Mouse (Mus musculus): ENCODE results near the gene Hecw1.

The Hecw1 gene

GRCm38 (mm10) chr13:14522906-14523269 is at the start of gene Hecw1:
TSS of gene Hecw1 (minus strand) at chr13:14523228.
- DNase-seq (ENCODE audit: low read depth, low spot score) = no peak

DNA sequence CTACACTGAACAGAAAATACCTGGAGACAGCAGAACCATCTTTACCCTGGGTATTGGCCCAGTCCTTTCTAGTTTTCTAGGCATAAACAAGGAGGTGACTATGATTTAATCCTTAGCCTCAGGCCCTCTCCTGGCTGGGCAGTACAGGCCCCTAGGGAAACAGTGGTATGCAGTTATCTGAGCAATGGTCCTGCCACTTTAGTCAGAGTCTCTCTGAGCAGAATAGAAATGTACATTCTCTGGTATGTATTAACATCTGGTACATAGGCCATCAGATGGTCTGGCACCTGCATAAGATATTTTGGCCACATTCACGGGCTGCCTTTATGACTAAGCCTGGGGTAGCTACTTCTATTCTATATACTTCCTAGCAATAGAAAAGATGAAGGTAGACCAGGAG is 38.3 kb upstream of the Hecw1 start:
- DNase-seq (ENCODE audit: low read depth, low spot score) = no peak

DNA sequence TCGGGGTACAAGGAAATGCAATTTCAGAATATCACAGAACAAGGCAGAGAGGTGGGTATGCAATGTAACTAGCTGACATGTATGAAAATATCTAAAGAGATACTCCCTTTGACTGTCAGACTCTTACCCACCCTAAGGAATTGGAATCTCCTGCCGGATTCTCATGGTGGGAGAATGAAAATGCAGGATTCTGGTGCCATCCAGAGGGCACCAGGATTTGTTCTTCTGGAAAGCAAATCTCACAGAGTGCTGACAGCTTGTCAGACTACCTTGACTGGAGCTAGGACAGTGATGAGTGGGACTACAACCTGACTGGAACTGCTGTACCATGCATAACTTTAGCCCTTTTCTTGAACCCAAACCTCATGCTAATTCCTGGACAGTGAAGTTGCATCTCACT is 29.6 kb upstream of the Hecw1 start:
- DNase-seq (ENCODE audit: low read depth, low spot score) = no peak

DNA sequence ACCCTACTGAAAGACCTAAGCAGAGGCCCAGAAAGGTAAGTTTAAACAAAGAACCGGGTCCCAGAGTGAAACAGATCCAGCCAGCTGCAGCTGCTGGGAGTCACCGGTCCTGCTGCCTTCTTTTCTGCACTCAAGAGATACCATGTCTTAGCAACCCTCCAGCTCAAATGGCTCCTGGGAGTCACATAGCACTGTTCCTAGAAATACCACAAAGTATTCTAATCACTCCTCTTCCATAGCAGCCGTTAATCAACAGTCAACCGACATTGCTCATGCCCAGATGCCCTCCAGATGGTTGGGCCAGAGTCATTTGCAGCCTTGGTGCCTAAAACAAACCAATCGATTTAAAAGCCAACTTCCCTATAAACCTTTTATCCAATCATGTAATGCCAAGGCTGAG is 19.8 kb upstream of the Hecw1 start:
- no peak for DNase-seq (ENCODE audit: low read depth, low spot score)

DNA sequence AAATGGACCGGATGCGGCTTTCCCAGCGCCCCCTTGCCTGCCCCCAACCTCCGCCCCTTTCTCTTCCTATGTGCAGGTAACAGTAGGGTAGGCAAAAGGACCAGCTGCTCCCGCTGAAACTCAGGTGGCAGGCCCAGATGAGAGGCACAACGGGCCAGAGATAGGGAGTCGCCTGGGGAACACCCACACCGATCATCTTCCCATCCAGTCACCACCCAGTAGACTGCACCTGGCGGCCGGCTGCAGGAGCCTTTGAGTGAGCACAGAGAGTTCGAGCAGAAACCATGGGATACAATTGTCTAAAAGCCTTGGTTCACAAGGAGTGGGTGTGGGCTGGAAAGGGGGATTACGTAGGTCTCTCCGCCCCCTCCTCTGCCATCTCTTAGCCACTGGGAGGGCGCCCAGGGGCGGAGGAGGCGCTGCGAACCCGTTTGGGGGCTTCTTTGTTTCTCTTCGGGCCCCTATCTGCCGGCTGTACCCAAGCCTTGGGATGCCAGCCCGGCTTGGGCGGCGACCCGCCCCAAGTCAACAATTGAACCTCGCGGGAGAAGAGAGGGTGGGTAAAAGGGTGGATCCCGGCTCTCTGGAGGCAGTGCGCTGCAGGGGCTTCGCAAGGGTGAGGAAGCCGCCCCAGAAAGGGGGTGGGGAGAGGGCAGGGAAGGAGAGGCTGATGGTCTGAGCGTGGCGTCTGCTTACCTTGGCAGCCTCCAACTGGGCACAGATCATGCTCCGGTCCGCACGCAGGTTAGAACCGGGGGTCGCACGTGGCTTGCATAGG is 711 bp downstream of the Hecw1 start:
- no peak for DNase-seq (ENCODE audit: low read depth, low spot score)

GRCm38 (mm10) chr13:14521746-14522127 is 1.3 kb downstream of the Hecw1 start:
- no peak for DNase-seq (ENCODE audit: low read depth, low spot score)

GRCm38 (mm10) chr13:14519605-14520004 is 3.4 kb downstream of the Hecw1 start:
- DNase-seq (ENCODE audit: low read depth, low spot score) = no peak

DNA sequence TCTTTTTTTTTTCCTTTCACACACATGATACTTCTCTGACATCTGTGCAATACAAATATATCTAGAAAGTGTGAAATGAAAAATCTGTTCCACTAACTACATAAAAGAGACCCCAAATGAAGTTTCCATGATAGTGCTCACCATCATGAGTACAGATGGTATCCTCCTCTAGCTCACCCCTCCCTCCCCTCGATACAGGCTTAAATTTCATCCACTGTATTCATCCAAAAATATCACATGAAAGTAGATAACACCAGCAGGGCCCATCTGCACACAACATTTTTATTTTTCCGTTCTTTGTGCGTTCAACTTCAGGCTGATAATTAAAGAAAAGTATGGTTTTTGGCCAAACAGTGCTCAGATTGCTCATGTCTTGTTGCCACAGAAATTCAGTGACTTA is 5.5 kb downstream of the Hecw1 start:
- no peak for DNase-seq (ENCODE audit: low read depth, low spot score)

- no peak for DNase-seq (ENCODE audit: low read depth, low spot score)
Measured at GRCm38 (mm10) chr13:14515106-14515505, 7.9 kb downstream of the Hecw1 start.

DNA sequence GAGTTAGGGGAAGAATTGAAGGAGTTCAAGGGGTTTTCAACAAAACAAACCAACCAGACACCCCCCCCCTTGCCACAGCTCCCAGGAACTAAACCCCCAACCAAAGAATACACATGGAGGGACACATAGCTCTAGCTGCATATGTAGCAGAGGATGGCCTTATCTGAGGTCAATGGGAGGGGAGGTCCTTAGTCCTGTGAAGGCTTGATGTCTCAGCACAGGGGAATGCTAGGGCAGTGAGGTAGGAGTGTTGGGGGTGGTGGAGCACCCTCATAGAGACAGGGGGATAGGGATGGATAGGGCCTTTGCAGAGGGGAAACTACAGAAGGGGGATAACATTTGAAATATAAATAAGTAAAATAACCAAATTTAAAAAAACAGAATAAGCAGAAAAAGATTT is 9.1 kb downstream of the Hecw1 start:
- no peak for DNase-seq (ENCODE audit: low read depth, low spot score)

DNA sequence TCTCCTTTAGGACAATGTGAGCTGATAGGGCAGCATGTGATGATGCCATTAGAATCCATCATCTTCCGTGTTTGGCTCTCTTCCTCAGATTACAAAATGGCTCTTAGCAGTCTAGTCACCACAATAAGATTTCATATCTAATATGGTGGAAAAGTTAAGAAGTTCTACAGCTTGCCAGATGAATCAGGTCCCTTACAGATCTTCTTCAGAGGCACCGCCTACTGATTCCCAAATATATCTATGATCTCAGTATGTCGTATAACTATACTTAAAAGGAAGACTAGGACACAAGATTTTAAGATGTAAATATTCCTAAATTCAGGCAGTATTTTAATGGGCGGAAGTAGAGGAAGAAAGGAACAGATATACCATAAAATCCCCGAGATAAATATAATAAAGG is 16.3 kb downstream of the Hecw1 start:
- no peak for DNase-seq (ENCODE audit: low read depth, low spot score)

DNA sequence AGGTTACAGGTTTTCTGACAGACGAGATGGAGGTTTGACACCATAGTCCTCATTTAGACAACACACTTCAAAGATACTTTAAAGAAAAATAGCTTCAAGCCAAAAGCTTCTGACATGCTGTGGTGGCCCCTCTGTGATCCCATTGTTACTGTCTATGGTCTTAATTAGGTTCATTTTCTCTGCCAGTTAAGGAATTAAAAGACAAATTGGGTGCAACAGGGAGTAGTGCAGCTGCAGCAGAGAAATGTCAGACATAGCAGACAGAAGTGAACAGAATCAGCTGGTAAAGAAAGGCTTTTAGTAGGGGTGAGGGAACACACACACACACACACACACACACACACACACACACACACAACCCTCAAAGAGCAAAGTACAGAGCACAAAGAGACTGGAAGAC is 22.8 kb downstream of the Hecw1 start:
- DNase-seq (ENCODE audit: low read depth, low spot score) = no peak

- no peak for DNase-seq (ENCODE audit: low read depth, low spot score)
Measured at GRCm38 (mm10) chr13:14498780-14499179, 24.2 kb downstream of the Hecw1 start.

DNA sequence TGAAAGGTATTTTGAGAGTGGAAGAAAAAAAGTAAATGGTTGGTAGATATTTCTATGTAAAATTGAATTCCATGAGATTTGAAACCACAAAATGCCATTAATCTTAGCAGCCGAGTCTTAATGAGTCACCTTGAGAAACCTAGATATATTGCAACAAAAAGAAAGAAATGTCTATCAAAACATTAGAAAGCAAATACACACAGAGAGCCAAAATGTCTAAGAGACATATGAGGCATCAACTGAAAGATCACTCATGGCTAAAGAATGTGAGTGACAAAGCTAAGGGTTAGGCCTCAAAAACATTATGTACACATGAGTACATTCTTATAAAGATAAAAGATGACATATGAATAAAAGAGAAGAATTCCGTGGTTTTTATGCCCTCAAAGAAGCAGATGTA is 26.1 kb downstream of the Hecw1 start:
- DNase-seq (ENCODE audit: low read depth, low spot score) = no peak

DNA sequence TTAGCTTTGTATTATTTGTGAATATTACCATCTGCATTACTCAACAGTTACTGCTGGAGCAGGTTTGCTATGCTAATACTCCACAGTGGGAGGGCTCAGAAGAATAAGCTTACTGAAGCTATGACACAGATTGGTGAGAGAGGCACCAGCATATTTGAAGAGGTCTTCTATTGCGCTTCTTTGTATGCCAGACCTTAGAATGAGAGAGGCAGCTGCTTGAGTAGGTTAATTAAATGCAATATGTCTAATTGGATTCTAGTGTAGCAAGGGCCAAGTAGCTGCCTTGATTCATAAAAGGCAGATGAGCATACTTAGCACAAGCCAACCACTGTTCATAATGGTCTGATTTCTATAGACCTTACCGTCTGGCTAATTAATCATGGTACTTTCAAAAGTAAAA is 35.2 kb downstream of the Hecw1 start:
- DNase-seq (ENCODE audit: low read depth, low spot score) = no peak

DNA sequence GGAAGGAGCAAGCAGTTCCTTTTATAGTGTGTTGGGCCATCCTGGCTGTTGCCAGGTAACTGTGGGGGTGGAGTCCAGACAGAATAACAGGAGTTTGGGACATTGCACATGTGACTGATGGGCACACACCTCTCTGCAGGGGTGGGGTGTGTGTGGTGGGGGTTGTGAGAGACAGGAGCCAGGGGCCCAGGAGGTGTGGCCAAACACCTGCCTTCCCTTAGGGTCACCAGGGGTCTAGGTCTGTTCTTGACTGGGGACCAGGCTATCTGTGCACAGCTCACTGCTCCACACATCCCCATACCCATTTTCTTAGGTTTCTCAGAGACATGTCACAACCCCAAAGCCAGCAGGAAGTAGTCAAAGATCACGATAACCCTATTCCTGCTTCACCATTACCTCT is 51.9 kb downstream of the Hecw1 start:
- DNase-seq (ENCODE audit: low read depth, low spot score) = no peak

DNA sequence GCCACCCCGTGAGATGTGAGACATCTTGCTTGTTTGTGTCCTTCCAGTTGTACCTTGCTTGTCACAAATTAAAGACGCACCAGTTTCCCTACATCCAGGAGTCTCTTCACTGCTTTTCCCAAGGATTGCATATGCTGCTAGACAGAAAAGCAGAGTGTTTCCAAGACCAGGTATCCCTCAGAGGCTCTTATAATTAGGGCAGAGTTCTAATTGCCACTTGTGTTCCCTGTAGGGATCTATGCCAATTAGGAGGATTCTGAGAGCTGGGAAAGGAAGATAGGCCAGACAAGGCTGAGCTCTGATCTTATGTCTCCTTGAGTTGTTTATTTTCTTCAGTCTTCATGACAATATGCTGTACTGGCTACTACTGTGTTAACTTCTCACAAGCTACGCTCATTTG is 55.5 kb downstream of the Hecw1 start:
- DNase-seq (ENCODE audit: low read depth, low spot score) = no peak

DNA sequence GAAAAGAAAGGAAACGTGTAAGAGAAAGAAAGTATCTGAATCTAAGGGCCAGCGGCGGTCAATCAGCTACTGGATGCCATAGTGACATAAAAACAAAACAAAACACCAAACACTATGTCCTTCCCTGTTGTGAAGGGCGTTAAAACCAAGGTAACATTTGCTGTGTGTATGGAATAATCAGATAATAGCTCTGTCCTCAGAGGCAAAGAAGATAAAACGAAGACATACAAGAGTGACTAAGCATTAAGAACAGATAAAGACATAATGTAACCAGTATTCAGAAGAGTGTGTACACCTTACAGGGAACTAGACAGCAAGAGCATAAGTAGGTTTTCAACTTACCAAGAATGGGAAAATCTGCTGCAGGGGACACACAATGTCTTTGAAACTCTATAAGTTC is 62.0 kb downstream of the Hecw1 start:
- DNase-seq (ENCODE audit: low read depth, low spot score) = no peak

- no peak for DNase-seq (ENCODE audit: low read depth, low spot score)
Measured at GRCm38 (mm10) chr13:14457043-14457442, 66.0 kb downstream of the Hecw1 start.

GRCm38 (mm10) chr13:14439540-14439939 is 83.5 kb downstream of the Hecw1 start:
- no peak for DNase-seq (ENCODE audit: low read depth, low spot score)

DNA sequence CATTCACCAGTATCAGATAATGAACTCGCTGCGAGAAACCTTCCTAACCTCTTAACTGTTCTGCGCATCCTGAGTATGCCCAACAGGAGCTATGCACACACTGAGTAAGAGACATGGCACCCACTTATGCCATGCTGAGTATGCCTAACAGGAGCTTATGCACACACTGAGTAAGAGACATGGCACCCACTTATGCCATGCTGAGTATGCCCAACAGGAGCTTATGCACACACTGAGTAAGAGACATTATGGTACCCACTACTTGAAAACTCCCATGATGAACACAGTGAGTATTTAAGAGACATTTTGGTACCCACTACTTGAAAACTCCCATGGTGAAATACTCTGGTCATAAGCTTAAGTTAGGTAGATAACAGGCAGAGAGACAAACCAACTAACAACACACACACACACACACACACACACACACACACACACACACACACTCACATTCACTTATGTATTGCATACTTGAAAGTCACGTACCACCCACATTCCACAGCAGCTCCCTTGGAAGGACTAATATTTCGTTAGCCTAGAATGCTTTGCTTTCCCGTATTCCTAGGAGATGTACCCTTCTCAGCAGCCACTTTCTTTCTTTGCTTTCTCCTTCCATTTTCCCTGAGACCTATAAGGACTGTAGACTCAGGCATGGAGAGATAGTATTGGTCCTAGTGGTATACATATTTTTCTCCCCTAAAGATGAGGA is 94.0 kb downstream of the Hecw1 start:
- DNase-seq (ENCODE audit: low read depth, low spot score) = no peak

DNA sequence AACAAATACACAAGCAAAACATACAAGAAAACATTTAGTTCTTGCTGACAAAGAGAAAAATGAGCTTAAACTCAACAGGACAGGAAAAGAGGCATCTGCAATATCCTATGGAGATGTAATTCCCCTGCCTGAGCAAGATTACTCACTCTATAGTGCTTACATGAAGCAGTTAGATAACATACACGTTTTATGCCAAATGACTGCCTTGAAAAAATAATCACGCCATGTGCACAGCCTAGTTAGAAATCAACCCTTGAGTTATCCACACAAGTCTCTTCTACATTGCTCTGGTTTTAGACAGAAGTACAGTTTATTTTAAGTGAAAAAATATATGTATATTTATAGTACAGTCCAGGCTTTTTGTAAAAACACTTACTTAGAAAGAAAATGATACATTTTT is 98.2 kb downstream of the Hecw1 start:
- no peak for DNase-seq (ENCODE audit: low read depth, low spot score)

DNA sequence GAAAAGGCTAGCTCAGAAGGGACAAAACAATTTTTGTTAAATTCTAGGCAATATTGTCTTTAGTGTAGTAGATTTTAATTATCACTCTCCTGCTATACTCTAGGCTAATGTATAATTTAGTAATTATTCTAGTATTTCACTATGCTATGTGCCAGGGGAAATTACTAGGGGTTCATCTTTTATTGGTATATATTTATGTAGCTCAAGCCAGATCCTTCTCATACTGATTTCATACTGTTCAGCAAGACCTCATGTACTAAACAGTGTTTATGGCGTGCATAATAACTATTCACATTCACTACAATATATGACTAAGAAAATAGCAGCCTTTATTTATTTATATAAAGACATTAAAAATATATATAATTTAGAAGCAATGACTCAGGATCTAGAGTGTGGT is 109.6 kb downstream of the Hecw1 start:
- DNase-seq (ENCODE audit: low read depth, low spot score) = no peak

DNA sequence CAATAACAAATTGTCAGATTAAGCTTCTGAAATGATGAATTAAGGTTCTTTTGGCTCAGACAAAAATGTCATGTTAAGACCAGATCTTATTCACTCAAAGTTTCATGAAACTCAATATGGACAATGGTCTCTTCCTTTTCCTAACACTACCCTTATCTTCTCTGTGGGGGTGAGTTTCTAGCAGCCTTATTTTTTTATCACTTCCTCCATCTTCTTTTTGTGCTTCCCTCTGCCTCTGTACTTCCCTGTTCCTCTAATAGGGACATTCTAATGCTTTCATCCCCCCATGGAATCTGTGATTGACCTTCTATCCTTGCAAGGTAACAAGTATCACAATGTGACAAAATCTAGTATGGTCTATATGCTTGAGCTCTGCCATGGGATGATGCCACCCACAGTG is 148.6 kb downstream of the Hecw1 start:
- no peak for DNase-seq (ENCODE audit: low read depth, low spot score)
